In the genomic region with DNA sequence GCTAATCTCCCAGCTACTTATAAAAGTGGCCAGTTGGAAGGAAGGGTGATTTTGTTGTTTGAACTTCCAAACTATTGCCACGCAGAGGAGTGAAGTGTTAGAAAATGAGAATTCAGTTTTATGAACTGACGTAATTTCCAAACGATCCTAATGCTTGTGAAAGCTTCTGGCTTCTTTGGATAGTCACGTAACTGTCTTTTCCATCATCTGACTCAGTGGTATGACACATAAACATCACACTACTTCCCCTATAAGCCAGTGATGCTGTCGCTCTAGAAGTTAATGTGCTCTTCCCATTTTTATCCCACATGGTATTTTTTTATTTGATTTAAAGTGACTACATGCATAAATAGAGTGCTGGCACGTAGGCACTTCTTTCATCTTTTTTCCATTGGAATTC, we compare ENCODE assay signal across 26 mouse cellular contexts. TPM values are rescaled to one million over a fixed set of nuclear protein-coding genes. Genes with fewer than 3 reads are reported as not detected.
DNase-seq lines count a peak whose midpoint lies in the region; ATAC-seq and TF ChIP-seq lines count a peak whose summit lies in the region.
"Had no signal": no experiment of that assay in that cellular context is flagged by ENCODE, and none has a peak within 500 bp of the region (broad histone marks: within the 10 kb centered on the region; RNA-seq: fewer than 3 reads in every experiment).

No protein-coding gene starts in this region.

- no peak overlapping the region for H3K4me2 ChIP-seq in lung, postnatal 0 days (replicated peaks; ENCODE audit: low read depth, low read length)
- H3K4me2 ChIP-seq: embryonic facial prominence, embryonic 13.5 days; forebrain, embryonic 12.5 days; forebrain, embryonic 15.5 days; heart, embryonic 12.5 days; heart, embryonic 15.5 days; hindbrain, embryonic 12.5 days; hindbrain, embryonic 15.5 days had no signal

- intact Hi-C loops in gastrocnemius, postnatal 14 days (cut with DNase I; ENCODE audit: low total_unique reads): no loop called here

- H3K9me3 ChIP-seq in lung, postnatal 0 days (ENCODE audit: low read length): no peaks in the 10 kb centered on the region
- H3K9me3 ChIP-seq in hindbrain, embryonic 10.5 days: no peaks in the 10 kb centered on the region
- H3K9me3 ChIP-seq: embryonic facial prominence, embryonic 10.5 days; embryonic facial prominence, embryonic 13.5 days; forebrain, embryonic 12.5 days; forebrain, embryonic 15.5 days; heart, embryonic 12.5 days; heart, embryonic 15.5 days; hindbrain, embryonic 12.5 days; hindbrain, embryonic 15.5 days had no signal

- no peaks in the 10 kb centered on the region for H3K4me1 ChIP-seq in lung, postnatal 0 days (ENCODE audit: insufficient read depth, low read depth, low read length)
- no peaks in the 10 kb centered on the region for H3K4me1 ChIP-seq in hindbrain, embryonic 10.5 days (replicated peaks)
- H3K4me1 ChIP-seq: embryonic facial prominence, embryonic 10.5 days; embryonic facial prominence, embryonic 13.5 days; forebrain, embryonic 12.5 days; hindbrain, embryonic 12.5 days; hindbrain, embryonic 15.5 days had no signal

- 86% methylated on average over 6 of the region's 6 CpGs for WGBS in lung, postnatal 0 days
- 93% methylated on average over 6 of the region's 6 CpGs for WGBS in hindbrain, embryonic 10.5 days

- no peak overlapping the region; the same call in 1 of the 2 replicates for H3K27ac ChIP-seq in lung, postnatal 0 days (ENCODE audit: low read length)
- H3K27ac ChIP-seq in hindbrain, embryonic 10.5 days: no peak overlapping the region
- H3K27ac ChIP-seq: embryonic facial prominence, embryonic 10.5 days; embryonic facial prominence, embryonic 13.5 days; forebrain, embryonic 12.5 days; forebrain, embryonic 15.5 days; heart, embryonic 15.5 days; hindbrain, embryonic 12.5 days; hindbrain, embryonic 15.5 days had no signal

- TF ChIP-seq EP300 in lung, postnatal 0 days (IDR thresholded peaks at IDR 0.05): no peak

- peak; percentile 40 for DNase-seq in lung, postnatal 0 days (ENCODE audit: low spot score)
- DNase-seq in lung, postnatal 25 days (ENCODE audit: low spot score): no peak
- no peak for DNase-seq in hindbrain, embryonic 10.5 days (ENCODE audit: low spot score)
- DNase-seq in gastrocnemius, postnatal 14 days: no peak
- DNase-seq: adrenal gland, postnatal 10 days; adrenal gland, postnatal 36 days; cerebellum, adult 11 months; cerebellum, adult 2 months; cerebellum, adult 9-11 months; cerebellum, postnatal 25 days; embryo, embryonic 11 days; gastrocnemius, postnatal 36 days; heart, postnatal 10 days; heart, postnatal 4 days had no signal

- no peak for TF ChIP-seq CTCF in lung, postnatal 0 days (IDR thresholded peaks at IDR 0.05)

- H3K27me3 ChIP-seq in lung, postnatal 0 days (replicated peaks; ENCODE audit: insufficient read depth, low read length): no peaks in the 10 kb centered on the region
- no peaks in the 10 kb centered on the region for H3K27me3 ChIP-seq in hindbrain, embryonic 10.5 days (ENCODE audit: insufficient read depth, poor library complexity, severe bottlenecking)
- H3K27me3 ChIP-seq: embryonic facial prominence, embryonic 13.5 days; forebrain, embryonic 12.5 days; forebrain, embryonic 15.5 days; heart, embryonic 12.5 days; heart, embryonic 15.5 days; hindbrain, embryonic 12.5 days; hindbrain, embryonic 15.5 days had no signal

- H3K9ac ChIP-seq in lung, postnatal 0 days (replicated peaks; ENCODE audit: low read depth): no peak overlapping the region
- H3K9ac ChIP-seq: embryonic facial prominence, embryonic 13.5 days; forebrain, embryonic 12.5 days; forebrain, embryonic 15.5 days; heart, embryonic 12.5 days; heart, embryonic 15.5 days; hindbrain, embryonic 12.5 days; hindbrain, embryonic 15.5 days had no signal

- no peak for ATAC-seq in lung, postnatal 0 days
- ATAC-seq in granulocyte monocyte progenitor cell, adult 5-6 weeks (replicated peaks; ENCODE audit: poor library complexity, severe bottlenecking): peak; percentile 54
- ATAC-seq in megakaryocyte progenitor cell, adult 5-6 weeks (replicated peaks; ENCODE audit: poor library complexity): peak; percentile 58
- ATAC-seq: activated CD4-positive, CD25-positive, alpha-beta regulatory T cell, adult 4 months; forebrain, embryonic 15.5 days had no signal

- H3K36me3 ChIP-seq in lung, postnatal 0 days (ENCODE audit: insufficient read depth, low read length): 0 out of 2 replicates have a peak, but pooled peaks cover 5% of the 10 kb centered on the region
- peaks cover 99% of the 10 kb centered on the region for H3K36me3 ChIP-seq in hindbrain, embryonic 10.5 days

- no peak overlapping the region for H3K4me3 ChIP-seq in lung, postnatal 0 days (ENCODE audit: low read depth, low read length)
- H3K4me3 ChIP-seq in hindbrain, embryonic 10.5 days: no peak overlapping the region
- H3K4me3 ChIP-seq: embryonic facial prominence, embryonic 10.5 days; embryonic facial prominence, embryonic 13.5 days; erythroblast, embryonic 14.5 days; forebrain, embryonic 12.5 days; forebrain, embryonic 15.5 days; heart, embryonic 12.5 days; heart, embryonic 15.5 days; hindbrain, embryonic 12.5 days; hindbrain, embryonic 15.5 days had no signal

RNA-seq across cellular contexts. Expression of gene Rcbtb2, which starts 45.8 kb away (rescaled TPM):
- 45.6 and 49.7 TPM in 2 replicates for polyA plus RNA-seq in lung, postnatal 0 days (2015; fragmentation: Nextera tagmentation; extraction: Ambion mirVana)
- total RNA-seq in granulocyte monocyte progenitor cell, adult 5-6 weeks (2014; fragmentation: Nextera tagmentation): 33.5 and 57.3 TPM in 2 replicates
- total RNA-seq in granulocyte monocyte progenitor cell, adult 5-6 weeks (2017): 28.0 and 35.6 TPM in 2 replicates
- 51.8 and 54.3 TPM in 2 replicates for total RNA-seq in megakaryocyte progenitor cell, adult 5-6 weeks (2015)
- total RNA-seq in megakaryocyte progenitor cell, adult 5-6 weeks (2017): 25.6 and 31.8 TPM in 2 replicates
- polyA plus RNA-seq in hindbrain, embryonic 10.5 days (2016; fragmentation: Nextera tagmentation; extraction: Ambion mirVana): 145 and 157 TPM in 2 replicates
- 10 to 100 TPM; 17.7 to 23.4 TPM for total RNA-seq in gastrocnemius, postnatal 14 days (2021)
